Mouse (Mus musculus) heart, adult 8-10 months (tissue): ENCODE data around the gene Pnpla1. TPM values are rescaled to one million over a fixed set of nuclear protein-coding genes. Genes with fewer than 3 reads are reported as not detected.
A peak's percentile ranks its signal among the peaks of the same experiment; 100 is the strongest.

Experiments used
- DNase-seq: peaks from one replicate; pipeline ENCODE4 v3.0.0; 2022; ENCODE audit warnings: low spot score
- total RNA-seq, 4 experiments: library from RNA; stranded (reverse); gene quantifications; 2 replicates each; pipeline ENCODE4 v1.2.4; 2022

Pnpla1 gene
- total RNA-seq, 4 experiments from 2014 or later: 0.05 to 0.11 TPM; not detected in 2

GRCm38 (mm10) chr17:28921086-28921485, 62.9 kb downstream of the Pnpla1 start:
- no peak for DNase-seq

GRCm38 (mm10) chr17:28922096-28922495, 63.9 kb downstream of the Pnpla1 start:
- DNase-seq: no peak

- DNase-seq: no peak
Measured at GRCm38 (mm10) chr17:28924957-28925595, 66.9 kb downstream of the Pnpla1 start.

GRCm38 (mm10) chr17:28926380-28926779, 68.2 kb downstream of the Pnpla1 start:
- DNase-seq: peak; percentile 81

GRCm38 (mm10) chr17:28926866-28927635, 68.8 kb downstream of the Pnpla1 start:
- DNase-seq: peak; percentile 47

- no peak for DNase-seq
Measured at GRCm38 (mm10) chr17:28928004-28928403, 69.8 kb downstream of the Pnpla1 start.

- DNase-seq: no peak
Measured at GRCm38 (mm10) chr17:28929369-28929768, 71.2 kb downstream of the Pnpla1 start.

GRCm38 (mm10) chr17:28930392-28931074, 72.3 kb downstream of the Pnpla1 start:
- DNase-seq: peak; percentile 94

GRCm38 (mm10) chr17:28931436-28932211, 73.4 kb downstream of the Pnpla1 start:
- no peak for DNase-seq

- DNase-seq: no peak
Measured at GRCm38 (mm10) chr17:28932274-28932673, 74.1 kb downstream of the Pnpla1 start.

GRCm38 (mm10) chr17:28934120-28934916, 76.1 kb downstream of the Pnpla1 start:
- no peak for DNase-seq

GRCm38 (mm10) chr17:28936133-28936532, 77.9 kb downstream of the Pnpla1 start:
- no peak for DNase-seq

GRCm38 (mm10) chr17:28936622-28937345, 78.6 kb downstream of the Pnpla1 start:
- DNase-seq: no peak

Other genes starting within 250 kb of the Pnpla1 start
- 10 to 100 TPM; 30.8 to 38.3 (median 35.2) TPM for gene Srpk1, start 235.7 kb upstream of the Pnpla1 start, total RNA-seq
- under 1 TPM in 2 of 4 experiments, not detected in 2; 0.37 to 0.65 TPM for gene Slc26a8, start 168.2 kb upstream of the Pnpla1 start, total RNA-seq
- 10 to 100 TPM; 48.9 to 61.5 (median 52.0) TPM for gene Mapk14, start 167.1 kb upstream of the Pnpla1 start, total RNA-seq
- 1 to 10 TPM in 2 of 4 experiments, under 1 TPM in 1, not detected in 1; 0.46 to 1.5 (median 1.1) TPM for gene AC170998.1, start 132.3 kb upstream of the Pnpla1 start, total RNA-seq
- gene Mapk13, start 89.1 kb upstream of the Pnpla1 start, total RNA-seq: under 1 TPM in 2 of 4 experiments, not detected in 2; 0.16 to 0.83 TPM
- gene Brpf3, start 57.3 kb upstream of the Pnpla1 start, total RNA-seq: 10 to 100 TPM in 3 of 4 experiments, 1 to 10 TPM in 1; 8.5 to 15.3 (median 14.6) TPM
- gene 4930539E08Rik, start 56.9 kb downstream of the Pnpla1 start, total RNA-seq: under 1 TPM in 1 of 4 experiments, not detected in 3; 0.06 TPM
- under 1 TPM in 2 of 4 experiments, not detected in 2; 0.26 to 0.31 TPM for gene Pxt1, start 85.4 kb downstream of the Pnpla1 start, total RNA-seq
- gene Kctd20, start 93.5 kb downstream of the Pnpla1 start, total RNA-seq: 10 to 100 TPM; 33.5 to 58.8 (median 54.0) TPM
- gene Stk38, start 149.6 kb downstream of the Pnpla1 start, total RNA-seq: 10 to 100 TPM; 26.4 to 31.4 (median 29.0) TPM
- gene Srsf3, start 174.2 kb downstream of the Pnpla1 start, total RNA-seq: 10 to 100 TPM; 52.6 to 73.3 (median 70.5) TPM
- 10 to 100 TPM; 11.7 to 32.6 (median 22.3) TPM for gene Cdkn1a, start 232.6 kb downstream of the Pnpla1 start, total RNA-seq